Mouse (Mus musculus): ENCODE measurements around the gene Lrp1. TPM values are rescaled to one million over a fixed set of nuclear protein-coding genes. Genes with fewer than 3 reads are reported as not detected.

Lrp1 gene
- total RNA-seq, 2 experiments from 2014 or later = 4.5 to 9.8 TPM

DNA sequence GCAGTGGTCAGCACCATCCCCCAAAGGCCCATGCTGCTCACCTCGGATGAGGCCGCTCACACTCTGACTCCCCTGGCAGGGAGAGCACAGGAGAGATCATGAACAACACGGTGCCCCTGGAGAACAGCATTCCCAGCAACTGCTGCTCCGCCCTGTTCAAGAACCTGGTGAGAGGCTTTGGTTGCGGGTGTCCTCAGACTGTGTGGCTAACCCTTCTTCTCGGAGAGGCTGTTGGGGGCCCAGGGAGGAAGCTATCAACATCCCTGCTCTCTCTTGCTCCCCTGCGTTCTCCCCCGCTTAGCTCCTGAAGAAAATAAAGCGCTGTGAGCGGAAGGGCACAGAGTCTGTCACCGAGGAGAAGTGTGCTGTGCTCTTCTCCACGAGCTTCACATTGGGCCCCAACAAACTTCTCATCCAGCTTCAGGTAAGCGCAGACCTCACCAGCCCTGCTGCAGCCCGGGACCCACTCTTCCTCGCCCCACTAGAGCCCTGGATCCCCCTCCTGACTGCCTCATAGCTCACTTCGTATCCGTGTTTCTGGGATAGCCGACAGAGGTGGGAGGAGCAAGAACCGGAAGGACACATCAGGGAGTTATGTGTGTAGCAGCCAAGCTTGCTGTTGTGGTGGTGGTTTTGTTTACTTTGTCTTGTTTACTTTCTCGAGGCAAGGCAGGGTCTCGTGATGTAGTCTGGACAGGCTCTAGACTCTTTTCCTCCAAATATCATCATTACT is 32.1 kb upstream of the Lrp1 start:
- ATAC-seq (replicated peaks; ENCODE audit: poor library complexity) = no peak

DNA sequence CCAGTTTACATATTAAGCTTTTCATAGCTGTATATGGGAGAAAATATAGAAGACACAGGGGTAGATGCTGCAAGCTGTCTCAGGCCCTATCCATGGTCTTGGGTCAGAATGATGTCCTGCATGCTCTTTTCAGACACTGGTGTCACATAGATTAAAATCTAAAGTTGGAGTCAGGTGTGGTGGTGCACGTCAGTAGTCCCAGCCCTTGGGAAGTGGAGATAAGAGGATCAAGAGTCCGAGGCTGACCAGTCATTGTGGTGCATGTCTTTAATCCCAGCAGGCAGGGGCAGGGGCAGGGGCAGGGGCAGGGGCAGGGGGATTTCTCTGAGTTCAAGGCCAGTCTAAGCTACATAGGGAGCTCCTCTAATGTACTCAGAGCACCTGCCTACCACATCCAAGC is 24.8 kb upstream of the Lrp1 start:
- no peak for ATAC-seq (replicated peaks; ENCODE audit: poor library complexity)

DNA sequence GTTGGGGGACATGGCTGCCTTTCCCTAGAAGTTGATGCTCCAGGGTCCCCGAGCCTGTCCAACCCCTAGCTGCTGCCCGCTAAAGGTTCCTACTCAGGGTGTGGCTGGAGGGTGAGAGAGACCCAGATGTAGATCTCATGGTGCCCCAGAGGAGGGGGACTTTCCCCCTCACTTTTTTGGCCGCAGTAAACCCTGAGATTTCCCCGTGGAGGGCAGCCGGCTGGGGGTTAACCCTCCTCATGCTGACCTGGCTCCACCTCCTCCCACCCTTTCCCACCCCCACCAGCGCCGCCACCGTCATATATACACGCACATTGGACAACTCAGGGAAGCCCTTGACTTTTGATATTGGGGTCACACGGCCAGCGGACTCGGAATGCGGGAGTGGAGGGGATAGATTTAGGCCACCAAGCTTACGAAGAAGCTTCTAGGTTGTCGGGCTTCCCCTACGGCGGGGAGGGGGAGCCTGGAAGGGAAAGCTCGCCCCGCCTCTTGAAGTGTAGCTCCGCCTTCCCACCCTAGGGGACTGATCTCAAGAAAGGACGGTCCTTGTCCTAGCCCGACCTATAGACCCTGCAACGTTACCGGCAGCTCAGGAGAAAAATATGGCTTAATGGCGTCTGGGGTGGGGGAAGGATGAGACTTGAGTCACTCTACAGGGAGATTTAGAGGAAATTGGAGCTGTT is 22.7 kb upstream of the Lrp1 start:
- peak; percentile 46 for ATAC-seq (replicated peaks; ENCODE audit: poor library complexity)

DNA sequence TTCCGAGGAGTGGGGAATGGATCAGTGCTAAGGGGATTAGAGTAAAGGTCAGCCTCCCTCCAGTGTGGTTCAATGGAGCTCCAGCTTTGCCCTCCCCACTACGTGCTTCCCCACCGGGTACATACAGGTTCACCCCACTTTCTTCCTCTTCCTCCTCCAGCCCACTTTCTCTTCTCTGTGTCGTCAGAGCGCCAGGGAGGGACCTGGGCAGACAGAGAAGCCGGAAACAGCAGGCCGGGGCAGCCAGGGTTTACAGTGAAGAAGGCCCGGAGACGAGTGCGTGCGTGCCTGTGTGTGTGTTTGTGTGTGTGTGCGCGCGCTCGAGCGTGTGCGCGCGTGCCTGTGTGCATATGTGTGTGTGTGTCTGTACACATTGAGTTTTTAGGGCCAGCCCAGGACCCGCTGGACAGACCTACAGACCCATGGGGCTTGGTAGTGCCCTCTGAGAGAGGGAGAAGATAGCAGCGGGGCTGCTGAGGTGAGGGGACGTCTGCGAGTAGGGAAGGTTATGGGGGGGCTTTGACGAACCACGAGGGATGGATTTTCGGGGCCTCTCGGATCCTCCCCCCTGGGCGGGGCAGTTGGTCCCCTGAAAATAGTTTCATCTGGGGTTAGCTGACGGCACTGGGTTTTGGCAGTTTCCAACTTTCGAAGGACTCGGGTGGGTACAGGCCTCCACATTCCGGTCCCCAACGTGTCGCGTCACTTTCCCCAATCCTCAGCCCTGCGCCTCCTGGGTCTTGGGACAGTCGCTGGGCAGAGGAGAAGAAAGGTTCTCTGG is 22.0 kb upstream of the Lrp1 start, which contains the start of gene Stat6:
Gene Stat6, plus strand, starts transcription at position 215 of the 781 bp plus-strand sequence.
- ATAC-seq (replicated peaks; ENCODE audit: poor library complexity) = peak; percentile 77

DNA sequence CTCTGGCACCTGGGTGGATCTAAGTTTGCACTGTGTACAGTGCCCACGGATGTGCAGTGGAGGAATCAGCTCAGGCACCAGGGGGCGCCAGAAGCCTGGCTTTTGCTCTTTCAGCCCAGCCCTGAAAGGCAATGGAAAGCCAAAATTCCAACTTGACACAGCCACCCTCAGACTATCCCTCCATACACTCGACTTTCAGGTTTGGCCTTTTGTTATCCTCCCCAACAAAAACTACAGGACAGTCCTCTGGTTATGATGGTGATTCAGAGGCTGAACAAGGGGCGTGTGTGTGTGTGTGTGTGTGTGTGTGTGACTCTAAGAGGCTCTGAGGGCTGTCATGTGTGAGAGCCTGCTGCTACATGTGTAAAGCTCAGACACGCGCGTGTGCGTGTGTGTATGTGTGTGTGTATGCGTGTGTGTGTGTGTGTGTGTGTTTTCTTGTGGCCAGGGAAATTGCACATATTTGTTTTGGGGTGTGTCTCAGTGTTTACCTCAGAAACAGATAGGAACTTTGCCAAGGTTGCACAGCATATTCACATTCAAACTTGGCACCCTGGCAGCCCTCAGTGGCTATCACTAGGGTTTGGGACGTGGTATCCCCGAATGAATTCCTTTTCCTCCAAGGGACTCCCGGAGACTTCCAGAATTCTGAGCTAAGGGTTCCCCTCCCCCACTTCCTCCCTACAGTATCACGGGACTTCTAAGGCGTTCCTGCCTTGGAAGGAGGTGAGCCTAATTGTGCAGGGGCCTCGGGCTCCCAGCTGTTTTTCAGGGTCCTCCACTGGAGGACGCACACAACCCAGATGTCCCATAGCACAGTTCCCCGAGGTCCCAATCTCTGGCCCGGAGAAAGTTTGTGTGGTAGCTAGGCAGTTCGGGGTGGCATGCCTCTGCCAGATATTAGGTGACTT is 21.2 kb upstream of the Lrp1 start:
- ATAC-seq (replicated peaks; ENCODE audit: poor library complexity) = peak; percentile 54

DNA sequence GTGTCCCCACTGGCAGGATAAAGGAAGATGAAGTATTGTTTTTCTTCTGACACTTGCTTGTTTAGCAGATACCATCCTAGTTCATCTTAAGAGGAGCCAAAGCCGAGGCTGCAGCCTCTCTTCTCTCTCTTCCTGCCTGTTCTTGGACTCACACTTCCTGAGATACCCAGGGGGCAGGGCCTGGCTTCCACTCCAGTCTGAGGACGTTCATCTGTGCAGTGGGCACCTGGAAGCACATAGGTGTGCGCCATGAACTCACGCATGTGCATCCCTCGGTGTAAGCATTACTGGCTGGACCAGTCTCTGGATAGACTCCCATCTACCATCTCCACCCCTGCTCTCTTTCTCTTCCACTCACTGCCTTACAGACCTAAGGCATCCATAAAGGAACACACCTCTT is 19.5 kb upstream of the Lrp1 start:
- no peak for ATAC-seq (replicated peaks; ENCODE audit: poor library complexity)

DNA sequence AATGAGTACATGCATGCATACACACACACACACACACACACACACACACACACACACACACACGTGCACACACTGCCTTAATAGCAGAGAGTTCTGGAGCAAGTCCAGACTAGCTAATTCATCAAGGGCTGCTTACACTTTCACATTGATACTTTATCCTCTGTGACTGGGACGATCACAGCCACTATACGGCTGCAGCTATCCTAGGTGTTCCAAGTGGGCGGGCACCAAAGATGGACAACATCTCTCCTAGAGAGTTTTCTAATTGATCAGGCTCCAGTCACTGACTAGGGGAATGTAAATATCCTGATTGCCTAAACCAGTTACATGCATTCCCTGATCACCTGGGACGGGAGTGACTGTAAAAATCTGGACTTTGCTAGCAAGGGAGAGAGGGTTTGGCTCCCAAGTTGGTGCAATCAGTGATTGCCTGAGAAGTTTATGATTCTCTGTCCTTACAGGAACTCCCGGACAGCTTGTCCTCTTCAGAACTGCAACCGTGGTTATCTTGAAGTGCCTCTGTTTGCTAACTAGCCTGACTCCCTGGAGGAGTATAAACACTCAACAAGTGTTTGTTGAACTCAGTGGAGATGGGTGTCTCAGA is 11.8 kb upstream of the Lrp1 start:
- no peak for ATAC-seq (replicated peaks; ENCODE audit: poor library complexity)

DNA sequence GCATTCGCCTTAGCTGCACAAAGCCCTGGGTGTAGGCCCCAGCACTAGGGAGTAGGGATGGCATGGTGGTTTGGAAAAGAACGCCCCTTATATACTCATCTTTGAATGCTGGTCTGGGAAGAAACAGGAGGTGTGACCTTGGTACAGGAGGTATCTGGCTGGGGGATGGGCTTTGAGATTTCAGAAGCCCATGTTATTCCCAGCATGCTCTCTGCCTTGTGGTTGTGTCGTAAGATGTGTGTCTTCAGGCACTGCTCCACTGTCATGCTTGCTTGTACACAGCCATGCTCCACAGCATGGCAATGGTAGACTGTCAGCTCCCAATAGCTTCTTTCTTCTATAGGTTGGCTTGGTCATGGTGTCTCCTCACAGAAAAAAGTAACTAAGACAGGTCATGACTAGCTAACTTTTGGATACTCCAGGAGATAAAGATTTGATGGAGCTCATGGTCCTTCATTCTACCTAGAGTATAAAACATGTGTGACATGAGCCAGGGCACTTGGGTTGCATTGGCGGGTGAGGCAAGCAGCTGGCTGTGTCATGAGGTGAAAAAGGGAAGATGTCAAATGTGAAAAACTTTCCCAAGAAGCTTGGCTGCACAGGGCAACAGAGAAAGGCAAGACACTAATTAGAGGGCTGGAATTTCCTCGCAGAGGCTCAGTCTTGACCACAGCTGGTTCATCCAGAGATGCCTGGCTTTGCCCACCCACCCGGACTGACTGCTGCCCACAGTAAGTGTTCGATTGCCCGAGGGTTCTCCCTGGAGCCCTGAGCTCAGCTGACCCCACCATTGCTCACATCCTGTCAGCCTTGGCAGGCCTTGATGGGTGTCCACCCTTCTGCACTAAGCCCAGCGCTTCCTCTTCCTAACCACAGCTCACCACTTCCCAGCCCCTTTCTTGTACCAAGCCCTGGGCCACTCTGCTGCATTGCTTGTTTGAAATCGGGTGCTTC is 10.6 kb upstream of the Lrp1 start:
- ATAC-seq (replicated peaks; ENCODE audit: poor library complexity) = peak; percentile 87

DNA sequence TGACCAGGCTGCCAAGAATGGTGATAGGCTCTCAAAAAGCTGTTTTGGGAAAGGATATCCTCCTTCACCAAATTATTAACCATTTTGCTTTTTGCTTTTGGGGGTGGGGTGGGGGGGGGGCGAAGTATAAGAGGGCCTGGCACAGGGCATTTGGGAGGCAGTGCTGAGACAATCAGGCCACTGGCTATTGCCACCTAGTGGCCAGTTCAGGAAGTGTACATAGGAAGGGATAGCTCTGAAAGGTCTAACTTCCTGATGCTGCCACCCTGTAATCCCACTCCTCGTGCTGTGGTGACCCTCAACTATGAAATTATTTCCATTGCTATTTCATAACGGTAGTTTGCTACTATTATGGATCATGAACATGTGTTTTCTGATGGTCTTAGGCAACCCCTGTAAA is 5.5 kb upstream of the Lrp1 start:
- peak; percentile 63 for ATAC-seq (replicated peaks; ENCODE audit: poor library complexity)

DNA sequence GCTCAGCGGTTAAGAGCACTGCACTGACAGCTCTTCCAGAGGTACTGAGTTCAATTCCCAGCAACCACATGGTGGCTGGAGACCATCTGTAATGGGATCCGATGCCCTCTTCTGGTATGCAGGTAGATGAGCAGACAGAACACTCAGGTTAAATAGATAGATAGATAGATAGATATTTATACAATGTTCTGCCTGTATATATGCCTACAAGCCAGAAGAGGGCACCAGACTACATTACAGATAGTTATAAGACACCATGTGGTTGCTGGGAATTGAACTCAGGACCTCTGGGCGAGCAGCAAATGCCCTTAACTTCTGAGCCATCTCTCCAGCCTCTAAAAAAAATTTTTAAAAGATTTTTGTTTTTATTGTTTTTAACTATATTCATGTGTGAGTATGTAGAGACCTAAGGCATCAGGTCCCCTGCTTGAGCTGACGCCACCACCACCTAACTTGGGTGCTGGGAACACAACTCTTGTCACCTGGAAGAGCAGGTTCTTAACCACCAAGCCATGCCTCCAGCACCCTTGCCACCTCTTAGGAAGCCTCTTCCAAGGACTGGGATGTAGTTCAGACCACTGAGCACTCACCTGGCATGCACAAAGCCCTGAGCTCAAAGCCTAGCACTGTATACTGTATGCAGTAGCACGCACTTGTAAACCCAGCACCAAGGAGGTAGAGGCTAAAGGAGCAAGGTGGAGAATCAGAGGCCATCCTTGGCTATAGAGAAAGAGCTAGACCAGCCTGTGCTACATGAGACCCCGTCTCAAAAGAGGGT is 2.7 kb upstream of the Lrp1 start:
- no peak for ATAC-seq (replicated peaks; ENCODE audit: poor library complexity)

DNA sequence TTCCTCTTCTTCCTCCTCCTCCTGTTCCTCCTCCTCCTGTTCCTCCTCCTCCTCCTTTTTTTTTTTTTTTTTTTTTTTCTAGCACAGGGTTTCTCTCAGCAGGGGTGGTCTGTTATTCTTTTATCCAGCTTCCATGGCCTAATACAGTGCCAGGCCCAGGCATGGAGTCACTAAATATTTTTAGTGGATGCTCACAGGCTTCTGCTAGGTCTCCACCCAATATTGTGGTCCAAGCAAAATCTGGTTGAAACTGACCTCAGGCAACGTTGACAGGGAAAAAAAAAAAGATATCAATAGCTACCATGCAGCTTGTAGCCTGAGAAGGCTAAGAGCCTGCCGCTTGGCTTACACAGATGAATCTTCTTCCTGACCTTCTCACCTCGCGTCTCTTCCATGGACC is 1.7 kb upstream of the Lrp1 start:
- no peak for ATAC-seq (replicated peaks; ENCODE audit: poor library complexity)

DNA sequence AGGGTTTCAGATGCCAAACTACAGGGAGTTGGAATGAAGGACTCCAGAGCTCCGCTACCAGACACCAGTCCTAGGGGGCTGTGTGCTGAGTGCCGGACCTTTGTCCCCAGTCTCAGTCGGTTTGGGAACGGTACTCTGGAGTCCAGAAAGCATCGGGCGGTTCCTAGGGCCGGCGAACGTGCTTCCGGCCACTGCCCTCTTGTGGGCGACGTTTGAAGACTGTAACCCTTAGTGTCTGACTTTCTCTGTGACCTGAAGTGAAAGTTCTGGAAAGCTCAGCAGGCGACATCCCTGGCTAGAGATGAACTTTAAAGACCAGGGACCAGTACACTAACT is 1.1 kb upstream of the Lrp1 start:
- peak; percentile 54 for ATAC-seq (replicated peaks; ENCODE audit: poor library complexity)

DNA sequence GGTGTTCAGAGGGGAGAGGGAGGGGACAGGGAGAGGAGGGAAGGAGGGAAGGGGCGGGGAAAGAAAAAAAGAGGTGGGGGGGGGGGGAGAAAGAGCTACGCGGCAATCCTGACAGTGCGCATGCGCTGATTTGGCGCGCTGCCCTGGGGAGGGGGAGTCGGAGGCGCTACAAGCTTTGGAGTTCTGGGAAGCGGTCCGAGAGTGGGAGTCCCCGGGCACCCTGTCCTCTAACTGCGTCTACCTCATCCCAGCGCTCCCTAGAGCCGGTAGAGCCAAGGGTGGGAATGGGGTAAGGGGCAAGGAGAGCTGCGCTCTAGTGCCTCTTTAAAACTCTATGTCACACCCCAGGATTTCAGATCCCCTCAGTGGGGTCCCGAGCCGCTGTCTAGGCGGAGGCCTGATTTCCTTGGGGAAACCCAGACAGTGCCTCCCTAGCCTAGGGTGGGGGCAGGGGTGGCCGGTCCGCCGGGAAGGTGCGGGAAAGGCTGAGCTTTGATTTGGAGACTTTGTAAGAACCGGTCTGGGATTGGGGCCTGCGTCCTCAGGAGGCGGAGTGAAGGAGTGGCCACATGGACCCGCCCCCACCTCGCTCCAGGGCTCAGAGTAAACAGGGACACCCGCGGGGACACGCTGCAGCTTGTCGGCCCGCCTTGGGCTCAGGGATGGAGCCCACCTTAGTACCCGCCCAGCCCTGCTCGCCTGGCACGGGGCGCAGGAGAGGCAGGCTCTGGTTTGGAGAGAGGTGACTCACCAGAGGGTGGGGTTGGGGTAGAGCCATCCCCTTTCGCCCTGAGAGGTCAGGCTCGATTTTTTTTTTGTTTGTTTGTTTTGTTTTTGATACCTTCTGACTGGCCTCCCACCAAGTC is 476 bp upstream of the Lrp1 start:
- ATAC-seq (replicated peaks; ENCODE audit: poor library complexity) = peak; percentile 63

DNA sequence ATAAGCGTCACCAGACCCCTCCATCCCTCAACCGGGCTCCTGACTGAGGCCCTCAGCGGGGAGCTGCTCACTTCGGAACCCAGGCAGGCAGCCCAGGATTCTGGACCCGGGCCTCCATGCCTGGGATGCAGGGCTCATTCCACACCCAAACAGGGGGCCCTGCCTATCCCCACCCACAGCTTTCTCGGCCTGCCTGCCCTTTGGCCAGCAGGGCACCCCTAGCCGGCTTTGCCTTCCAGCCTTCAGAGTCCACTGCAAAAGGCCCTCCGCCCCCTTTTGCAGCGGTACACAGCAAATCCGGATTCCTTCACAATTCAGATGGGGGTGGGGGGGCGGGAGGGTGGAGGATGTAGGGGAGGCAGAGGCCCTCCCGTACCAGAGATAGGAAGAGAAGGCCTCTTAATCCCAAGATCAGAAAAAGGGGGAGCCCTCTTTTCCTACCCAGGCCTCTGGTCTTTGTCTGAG is 975 bp downstream of the Lrp1 start:
- ATAC-seq (replicated peaks; ENCODE audit: poor library complexity) = no peak

DNA sequence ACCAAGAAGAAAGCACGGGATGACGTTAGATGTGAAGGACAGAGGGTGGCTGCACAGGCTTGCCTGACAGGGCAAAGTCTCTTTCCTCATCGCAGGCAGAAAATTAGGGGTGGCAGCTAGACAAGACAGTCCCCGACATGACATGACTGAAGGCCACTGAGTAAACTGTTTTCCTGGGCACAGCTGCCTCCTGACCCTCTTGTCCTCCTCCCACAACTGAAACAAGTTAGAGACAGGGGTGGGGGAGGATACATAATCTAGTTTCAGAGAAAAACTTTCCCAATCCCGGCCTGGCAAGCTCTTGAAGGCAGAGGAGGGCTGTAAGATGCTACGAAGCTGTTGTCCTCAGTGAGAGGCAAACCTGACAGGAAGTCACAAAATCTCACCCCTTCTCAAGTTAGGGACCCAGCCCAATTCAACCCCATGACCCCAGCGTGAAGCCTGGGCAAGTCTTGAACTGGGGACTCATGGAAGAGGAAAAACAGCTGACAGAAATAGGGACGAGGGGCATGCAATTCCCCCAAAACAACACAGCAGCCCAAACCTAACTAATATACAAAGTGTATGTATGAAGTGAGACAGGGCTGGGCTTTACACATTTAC is 1.7 kb downstream of the Lrp1 start:
- no peak for ATAC-seq (replicated peaks; ENCODE audit: poor library complexity)

DNA sequence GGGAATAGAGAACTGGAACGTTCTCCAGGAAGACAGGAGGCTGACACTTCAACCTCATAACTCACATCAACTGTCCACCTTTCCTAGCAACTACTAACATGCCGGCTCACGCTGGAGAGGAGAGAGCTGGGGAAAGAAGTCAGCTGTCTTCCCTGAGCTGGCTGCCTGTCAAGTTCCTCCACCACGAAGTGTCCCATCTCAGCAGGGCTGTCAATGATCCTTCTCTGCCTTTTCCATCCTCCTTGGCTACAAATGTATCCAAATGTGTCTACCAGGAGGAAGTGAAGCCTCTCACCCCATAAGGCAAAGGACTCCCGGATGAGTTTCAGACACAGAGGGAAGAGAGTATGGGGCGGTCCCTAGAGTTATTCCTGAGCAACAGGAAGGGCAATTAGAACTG is 2.8 kb downstream of the Lrp1 start:
- ATAC-seq (replicated peaks; ENCODE audit: poor library complexity) = no peak

DNA sequence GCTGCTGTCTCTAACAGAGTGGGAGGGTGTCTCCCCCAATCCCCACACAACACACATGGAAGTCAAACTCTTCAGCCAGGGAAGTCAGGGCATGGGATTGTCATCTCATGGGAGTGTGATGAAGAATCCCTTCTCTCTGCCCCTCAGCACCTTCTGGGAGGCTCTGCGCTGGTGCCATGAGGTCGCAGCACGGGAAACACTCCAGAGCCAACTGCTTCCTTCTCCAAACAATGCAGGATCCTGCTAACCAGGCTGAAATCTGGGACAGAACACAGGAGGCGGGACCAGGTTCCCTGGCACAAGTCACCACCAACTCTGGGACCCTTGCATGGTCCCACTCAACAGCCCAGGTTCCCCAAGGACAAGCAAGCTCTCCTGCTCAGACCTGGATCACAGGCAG is 3.7 kb downstream of the Lrp1 start:
- no peak for ATAC-seq (replicated peaks; ENCODE audit: poor library complexity)

Data from megakaryocyte progenitor cell, adult 5-6 weeks (primary cell).